Mouse (Mus musculus) liver, embryonic 15.5 days (tissue): Measurements from ENCODE around the gene Aplnr. TPM values are rescaled to one million over a fixed set of nuclear protein-coding genes. Genes with fewer than 3 reads are reported as not detected.

Source experiments
- ATAC-seq: fragments of 200-750 bp; cut with Nextera tagmentation; 2 replicates; pipeline ENCODE4 v1.8.0; 2017; ENCODE audit warnings: moderate number of reproducible peaks, mild to moderate bottlenecking, moderate library complexity; ENCODE audit not compliant: insufficient read depth
- H3K27ac ChIP-seq: fragments of 300-500 bp; sonication (generic); replicated peaks from 2 replicates; pipeline ENCODE4 v1.5.1; 2015; ENCODE audit warnings: mild to moderate bottlenecking, inconsistent platforms
- H3K27me3 ChIP-seq: fragments of 300-500 bp; sonication (generic); 2 replicates; pipeline ENCODE4 v1.6.1; 2015; ENCODE audit warnings: mild to moderate bottlenecking, inconsistent platforms
- H3K36me3 ChIP-seq: fragments of 300-500 bp; sonication (generic); replicated peaks from 2 replicates; pipeline ENCODE4 v1.6.1; 2015; ENCODE audit warnings: moderate library complexity, mild to moderate bottlenecking, inconsistent platforms
- H3K4me1 ChIP-seq: fragments of 300-500 bp; sonication (generic); replicated peaks from 2 replicates; pipeline ENCODE4 v1.6.1; 2015; ENCODE audit warnings: inconsistent platforms
- H3K4me2 ChIP-seq: fragments of 300-500 bp; sonication (generic); 2 replicates; pipeline ENCODE4 v1.6.1; 2015; ENCODE audit warnings: moderate library complexity, mild to moderate bottlenecking, inconsistent platforms
- H3K4me3 ChIP-seq: fragments of 300-500 bp; sonication (generic); replicated peaks from 2 replicates; pipeline ENCODE4 v1.5.1; 2015; ENCODE audit warnings: mild to moderate bottlenecking, inconsistent platforms
- H3K9ac ChIP-seq: fragments of 300-500 bp; sonication (generic); 2 replicates; pipeline ENCODE4 v1.6.1; 2015; ENCODE audit warnings: moderate library complexity, mild to moderate bottlenecking, inconsistent platforms
- H3K9me3 ChIP-seq: fragments of 300-500 bp; sonication (generic); replicated peaks from 2 replicates; pipeline ENCODE4 v1.6.1; 2016; ENCODE audit warnings: inconsistent platforms
- WGBS: fragments of 180-500 bp; shearing (Covaris S2); methylation state at CpG from one replicate; pipeline ENCODE4 v1.1.7; 2015; ENCODE audit warnings: mixed read lengths; ENCODE audit not compliant: insufficient replicate concordance; 5-methylcytosine and 5-hydroxymethylcytosine counted together
- polyA plus RNA-seq: library from polyadenylated mRNA; unstranded; fragments of >200 nt; fragmentation: Nextera tagmentation; extraction: Ambion mirVana; gene quantifications from 2 replicates; pipeline ENCODE4 v1.2.1, GENCODE M21; 2015

The Aplnr gene
- polyA plus RNA-seq, 1 experiment from 2014 or later: 1.6 TPM

DNA sequence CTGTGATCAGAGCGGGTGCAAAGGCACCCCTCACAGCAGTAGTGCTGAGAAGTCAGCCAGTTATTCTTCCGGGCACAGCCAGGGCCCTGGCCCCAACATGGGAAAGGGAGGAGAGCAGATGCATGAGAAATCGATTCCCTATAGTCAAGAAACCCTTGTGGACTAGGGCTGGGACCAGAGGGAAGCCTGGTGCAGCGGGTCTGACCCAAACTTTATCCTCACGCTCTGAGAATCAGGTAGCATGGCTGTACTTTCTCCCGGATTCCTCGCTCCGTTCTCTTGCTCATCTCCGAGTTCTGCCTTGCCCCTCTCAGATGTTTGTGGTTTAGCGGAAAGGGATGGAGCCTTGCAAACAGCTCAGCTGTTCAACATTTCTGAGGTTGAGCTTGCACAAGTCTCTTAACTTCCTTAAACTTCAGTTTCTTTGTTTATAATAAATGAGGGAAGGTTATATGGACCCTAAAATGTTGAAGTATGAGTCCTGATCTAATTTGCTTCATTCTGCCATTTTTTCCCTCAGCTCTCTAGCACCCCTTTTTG, 1.6 kb downstream of the Aplnr start:
- Histone ChIP-seq H3K27ac (no peak overlapping the region), H3K4me1 (peaks cover 7% of the 10 kb centered on the region; the same call in 1 of the 2 replicates), H3K27me3 (peaks cover 18% of the 10 kb centered on the region; the same call in 1 of the 2 replicates), H3K9me3 (no peaks in the 10 kb centered on the region), H3K4me3 (no peak overlapping the region), H3K4me2 (peak overlapping the region; percentile 38; the same call in 1 of the 2 replicates), H3K36me3 (no peaks in the 10 kb centered on the region), H3K9ac (no peak overlapping the region)
- ATAC-seq: no peak
- 14% methylated on average over 10 of the region's 10 CpGs for WGBS

DNA sequence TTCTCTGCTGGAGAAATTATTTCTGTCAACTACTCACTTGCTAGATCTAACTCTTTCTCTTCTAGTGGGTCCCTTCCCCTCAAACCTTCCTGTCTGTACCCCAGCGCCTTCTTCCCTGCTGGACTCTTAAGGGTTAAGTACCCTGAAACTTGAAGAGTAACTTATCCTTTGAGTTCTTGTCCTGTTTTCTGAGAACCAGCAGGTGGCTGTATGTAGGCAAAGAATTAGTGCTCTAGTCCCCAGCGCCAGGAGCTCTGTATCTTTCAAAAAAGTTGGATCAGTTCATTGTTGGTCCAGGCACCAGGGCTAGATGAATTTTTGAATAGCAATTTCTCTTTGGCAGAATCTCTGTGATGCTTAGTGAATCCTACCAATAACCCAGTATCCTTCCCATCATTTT, 2.1 kb downstream of the Aplnr start:
- 17% methylated on average over 2 of the region's 2 CpGs for WGBS
- H3K27me3 ChIP-seq: peaks cover 18% of the 10 kb centered on the region; the same call in 1 of the 2 replicates
- H3K9ac ChIP-seq: no peak overlapping the region
- ATAC-seq: no peak
- peaks cover 7% of the 10 kb centered on the region; the same call in 1 of the 2 replicates for H3K4me1 ChIP-seq
- no peak overlapping the region for H3K4me3 ChIP-seq
- no peak overlapping the region for H3K27ac ChIP-seq
- H3K4me2 ChIP-seq: no peak overlapping the region
- no peaks in the 10 kb centered on the region for H3K36me3 ChIP-seq
- H3K9me3 ChIP-seq: no peaks in the 10 kb centered on the region

DNA sequence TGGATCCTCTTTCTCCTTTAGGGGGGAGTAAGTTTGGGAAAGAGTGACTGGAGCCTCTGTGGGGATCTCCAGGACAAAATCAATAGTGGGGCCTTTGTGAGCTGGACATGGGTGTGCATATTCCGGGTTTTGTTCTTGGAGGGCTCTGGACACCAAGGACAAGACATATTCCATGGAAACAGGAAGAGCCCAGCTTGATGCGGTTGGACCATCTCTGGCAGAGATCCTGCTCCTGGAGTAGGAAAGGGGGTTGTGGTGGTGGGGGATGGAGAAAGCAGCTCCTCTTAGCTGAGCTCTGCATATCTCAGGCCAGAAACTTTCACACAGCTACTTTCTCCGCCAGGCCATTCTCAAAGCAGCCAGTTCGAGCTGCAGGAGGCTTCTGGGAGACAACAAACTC, 3.4 kb downstream of the Aplnr start:
- ATAC-seq: no peak
- 40% methylated on average over 4 of the region's 4 CpGs for WGBS
- Histone ChIP-seq H3K4me3 (no peak overlapping the region), H3K9me3 (no peaks in the 10 kb centered on the region), H3K4me1 (peaks cover 7% of the 10 kb centered on the region; the same call in 1 of the 2 replicates), H3K27me3 (peaks cover 18% of the 10 kb centered on the region; the same call in 1 of the 2 replicates), H3K9ac (no peak overlapping the region), H3K36me3 (no peaks in the 10 kb centered on the region), H3K4me2 (no peak overlapping the region), H3K27ac (no peak overlapping the region)

DNA sequence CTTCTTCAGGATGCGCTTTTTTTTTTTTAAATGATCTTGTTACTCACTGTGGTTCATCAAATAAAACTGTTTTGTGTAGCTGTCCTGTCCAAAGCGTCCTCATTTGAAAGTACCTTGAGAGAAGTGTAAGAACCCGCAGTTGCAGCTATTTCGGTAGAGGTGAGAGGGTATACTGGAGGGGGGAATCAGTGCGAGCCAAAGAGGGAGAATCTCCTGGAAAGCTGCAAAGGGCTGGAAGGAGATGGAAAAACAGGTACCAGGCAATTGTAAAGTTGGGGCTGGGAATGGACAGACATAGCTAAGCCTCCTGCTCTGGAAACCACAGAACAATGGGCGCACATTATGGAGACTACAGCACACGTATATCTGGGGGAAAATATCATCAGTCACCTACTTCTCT, 3.8 kb downstream of the Aplnr start:
- Histone ChIP-seq H3K4me3 (no peak overlapping the region), H3K4me1 (peaks cover 7% of the 10 kb centered on the region; the same call in 1 of the 2 replicates), H3K9ac (no peak overlapping the region), H3K36me3 (no peaks in the 10 kb centered on the region), H3K27ac (no peak overlapping the region), H3K9me3 (no peaks in the 10 kb centered on the region), H3K27me3 (peaks cover 18% of the 10 kb centered on the region; the same call in 1 of the 2 replicates), H3K4me2 (no peak overlapping the region)
- ATAC-seq: no peak
- 58% methylated on average over 7 of the region's 7 CpGs for WGBS

DNA sequence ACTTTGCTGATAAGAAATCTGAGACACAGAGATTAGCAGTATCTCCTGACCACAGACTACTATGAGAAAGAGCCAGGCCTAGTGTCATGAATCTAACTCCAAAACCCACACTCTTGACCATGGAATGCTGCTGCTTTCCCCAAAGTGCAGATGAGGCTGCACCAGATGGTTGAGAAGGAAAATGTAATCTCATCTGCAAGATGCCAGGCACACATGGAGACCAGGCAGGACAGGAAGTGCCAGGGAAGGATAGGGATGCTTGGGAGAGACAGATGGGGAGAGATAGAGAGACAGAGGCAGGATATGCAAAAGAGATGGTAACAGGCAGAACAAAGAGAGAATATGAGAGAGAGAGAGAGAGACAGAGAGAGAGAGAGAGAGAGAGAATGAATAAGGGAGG, 4.8 kb downstream of the Aplnr start:
- no peak for ATAC-seq
- peaks cover 18% of the 10 kb centered on the region; the same call in 1 of the 2 replicates for H3K27me3 ChIP-seq
- no peaks in the 10 kb centered on the region for H3K9me3 ChIP-seq
- H3K4me2 ChIP-seq: no peak overlapping the region
- H3K27ac ChIP-seq: no peak overlapping the region
- no peak overlapping the region for H3K9ac ChIP-seq
- no peaks in the 10 kb centered on the region for H3K36me3 ChIP-seq
- peaks cover 7% of the 10 kb centered on the region; the same call in 1 of the 2 replicates for H3K4me1 ChIP-seq
- no peak overlapping the region for H3K4me3 ChIP-seq

DNA sequence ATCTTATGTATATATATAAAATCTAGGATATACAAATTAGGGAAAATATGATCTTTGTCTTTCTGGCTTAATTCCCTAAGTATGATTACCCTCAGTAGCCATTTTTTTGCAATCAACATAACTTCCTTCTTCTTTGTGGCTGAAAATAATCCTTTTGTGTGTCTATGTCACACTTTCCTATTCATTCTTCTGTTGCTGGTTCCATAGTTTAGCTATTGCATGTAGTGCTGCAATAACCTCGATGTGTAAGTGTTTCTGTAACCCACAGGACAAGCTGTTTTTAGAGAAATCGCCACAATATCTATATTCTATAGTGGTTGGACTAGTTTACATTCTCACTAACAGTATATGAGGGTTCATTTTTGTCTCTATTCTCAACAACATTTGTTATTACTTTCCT, 8.9 kb downstream of the Aplnr start:
- Histone ChIP-seq H3K9ac (no peak overlapping the region), H3K4me2 (no peak overlapping the region), H3K4me3 (no peak overlapping the region), H3K36me3 (no peaks in the 10 kb centered on the region), H3K9me3 (no peaks in the 10 kb centered on the region), H3K27ac (no peak overlapping the region), H3K27me3 (no peaks in the 10 kb centered on the region), H3K4me1 (peaks cover 3% of the 10 kb centered on the region; the same call in 1 of the 2 replicates)
- 51% methylated on average over 2 of the region's 2 CpGs for WGBS
- no peak for ATAC-seq

DNA sequence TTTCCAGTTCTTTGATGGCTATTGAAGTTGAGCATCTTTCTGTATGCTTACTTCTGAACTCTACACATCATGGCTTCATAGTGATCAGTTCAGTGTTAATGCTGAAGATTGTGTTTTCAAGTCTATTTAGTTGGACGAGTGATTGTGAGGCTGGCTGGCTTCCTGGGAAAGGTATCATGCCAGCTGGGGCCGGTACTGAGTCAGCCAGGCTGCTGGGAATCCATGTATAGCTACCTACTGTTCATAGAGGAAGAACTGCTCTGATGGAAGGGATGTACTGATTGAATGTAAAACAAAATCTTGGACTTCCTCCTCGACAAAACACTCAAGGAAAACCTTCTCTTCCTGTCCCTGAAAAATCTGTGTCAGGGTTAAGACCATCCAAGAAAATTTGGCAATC, 9.3 kb downstream of the Aplnr start:
- 42% methylated on average over 3 of the region's 3 CpGs for WGBS
- Histone ChIP-seq H3K27ac (no peak overlapping the region), H3K4me1 (peaks cover 3% of the 10 kb centered on the region; the same call in 1 of the 2 replicates), H3K27me3 (no peaks in the 10 kb centered on the region), H3K9ac (no peak overlapping the region), H3K4me3 (no peak overlapping the region), H3K9me3 (no peaks in the 10 kb centered on the region), H3K4me2 (no peak overlapping the region), H3K36me3 (no peaks in the 10 kb centered on the region)
- no peak for ATAC-seq

DNA sequence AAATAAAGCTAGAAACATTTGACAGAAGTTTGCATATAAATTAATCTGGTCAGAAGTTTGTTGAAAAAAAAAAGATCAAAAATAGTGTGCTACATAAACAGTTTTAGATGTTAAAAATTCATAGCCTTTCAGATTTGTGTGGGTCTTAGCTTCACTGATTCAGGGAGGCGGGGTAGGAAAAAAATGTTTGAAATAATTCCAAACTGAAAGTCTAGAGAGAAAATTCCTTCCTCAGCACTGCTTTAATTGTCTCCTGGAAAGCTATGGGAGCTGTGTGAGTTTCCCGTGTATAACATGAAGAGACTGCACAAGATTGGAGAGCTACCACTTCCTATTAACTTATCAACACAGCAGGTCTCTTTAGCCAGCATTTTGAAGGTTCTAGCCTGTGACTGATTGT, 11.5 kb downstream of the Aplnr start:
- no peak overlapping the region for H3K4me2 ChIP-seq
- H3K9me3 ChIP-seq: no peaks in the 10 kb centered on the region
- H3K27ac ChIP-seq: no peak overlapping the region
- 40% methylated on average over 2 of the region's 2 CpGs for WGBS
- H3K27me3 ChIP-seq: no peaks in the 10 kb centered on the region
- no peak overlapping the region for H3K4me3 ChIP-seq
- H3K9ac ChIP-seq: no peak overlapping the region
- ATAC-seq: no peak
- H3K4me1 ChIP-seq: no peaks in the 10 kb centered on the region
- H3K36me3 ChIP-seq: no peaks in the 10 kb centered on the region

DNA sequence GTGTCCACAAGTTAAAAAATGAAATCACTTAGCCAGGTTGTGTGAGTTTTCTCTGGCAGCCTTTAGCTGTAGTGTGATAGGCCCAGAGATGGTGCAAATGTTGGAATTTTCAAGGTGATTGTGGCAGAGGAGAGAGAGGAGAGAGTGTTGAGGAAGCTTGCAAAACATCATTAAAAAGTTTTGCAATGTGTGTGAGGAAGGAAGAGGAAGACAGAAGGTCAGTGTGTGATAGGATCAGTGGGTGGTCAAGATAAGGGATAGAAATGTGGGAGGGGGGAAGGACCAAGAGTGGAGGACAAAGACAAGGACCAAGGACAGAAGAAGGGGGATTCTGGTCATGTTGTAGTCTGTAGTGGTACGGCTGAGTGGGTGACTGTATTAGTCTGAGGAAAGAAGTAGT, 14.3 kb downstream of the Aplnr start:
- Histone ChIP-seq H3K9ac (no peak overlapping the region), H3K36me3 (no peaks in the 10 kb centered on the region), H3K4me2 (no peak overlapping the region), H3K27me3 (no peaks in the 10 kb centered on the region), H3K27ac (no peak overlapping the region), H3K4me3 (no peak overlapping the region), H3K9me3 (no peaks in the 10 kb centered on the region), H3K4me1 (no peaks in the 10 kb centered on the region)
- 28% methylated on average over 1 of the region's 1 CpGs for WGBS
- ATAC-seq: no peak

DNA sequence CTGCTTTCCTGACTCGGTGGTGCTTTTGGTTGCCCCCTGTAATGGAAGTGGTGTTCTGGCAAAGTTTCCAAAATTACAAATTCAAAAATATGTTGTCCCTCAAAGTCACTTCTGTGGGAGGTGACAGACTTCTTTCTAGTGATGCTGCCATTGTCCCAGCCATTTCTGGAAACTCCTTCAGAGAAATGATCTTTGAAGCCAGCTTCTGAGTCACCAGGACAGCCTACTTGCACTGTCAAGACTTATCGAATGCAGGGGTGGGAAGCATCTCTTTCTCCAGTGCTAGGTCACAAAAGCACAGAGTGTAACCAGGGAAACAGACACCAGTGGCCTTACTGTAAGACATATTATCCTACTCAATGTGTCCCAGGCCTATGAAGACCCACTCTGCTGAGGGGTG, 15.2 kb downstream of the Aplnr start:
- WGBS: 59% methylated on average over 2 of the region's 2 CpGs

DNA sequence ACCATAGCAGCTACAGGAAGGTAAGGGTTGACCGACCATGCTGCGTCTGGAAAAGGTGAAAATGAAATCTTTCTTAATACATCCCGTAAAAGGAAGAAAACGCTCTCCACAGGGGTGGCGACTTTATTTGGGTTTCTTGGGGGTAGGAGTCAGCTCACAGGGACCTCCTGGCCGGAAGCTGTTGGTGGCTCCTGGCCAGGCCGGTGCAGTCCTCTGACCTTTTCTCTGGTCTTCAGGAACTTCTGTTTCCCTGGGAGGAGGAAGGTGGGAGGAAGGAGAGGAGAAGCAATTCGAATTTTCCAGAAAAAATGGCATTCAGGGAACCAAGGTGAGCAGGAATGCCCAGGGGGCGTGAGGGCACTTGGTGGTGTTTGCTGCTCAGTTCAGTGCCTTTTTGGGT, 19.3 kb downstream of the Aplnr start:
- ATAC-seq: no peak
- Histone ChIP-seq H3K27ac (no peak overlapping the region), H3K4me2 (no peak overlapping the region), H3K4me3 (no peak overlapping the region), H3K4me1 (no peaks in the 10 kb centered on the region), H3K36me3 (no peaks in the 10 kb centered on the region), H3K9me3 (no peaks in the 10 kb centered on the region), H3K27me3 (no peaks in the 10 kb centered on the region), H3K9ac (no peak overlapping the region)
- WGBS: 58% methylated on average over 9 of the region's 9 CpGs

More for the DNA sequence above, 15.2 kb downstream of the Aplnr start:
- ATAC-seq: no peak
- no peak overlapping the region for H3K27ac ChIP-seq
- no peaks in the 10 kb centered on the region for H3K27me3 ChIP-seq
- H3K9me3 ChIP-seq: no peaks in the 10 kb centered on the region
- no peaks in the 10 kb centered on the region for H3K36me3 ChIP-seq
- no peaks in the 10 kb centered on the region for H3K4me1 ChIP-seq
- no peak overlapping the region for H3K4me2 ChIP-seq
- H3K4me3 ChIP-seq: no peak overlapping the region
- H3K9ac ChIP-seq: no peak overlapping the region

DNA sequence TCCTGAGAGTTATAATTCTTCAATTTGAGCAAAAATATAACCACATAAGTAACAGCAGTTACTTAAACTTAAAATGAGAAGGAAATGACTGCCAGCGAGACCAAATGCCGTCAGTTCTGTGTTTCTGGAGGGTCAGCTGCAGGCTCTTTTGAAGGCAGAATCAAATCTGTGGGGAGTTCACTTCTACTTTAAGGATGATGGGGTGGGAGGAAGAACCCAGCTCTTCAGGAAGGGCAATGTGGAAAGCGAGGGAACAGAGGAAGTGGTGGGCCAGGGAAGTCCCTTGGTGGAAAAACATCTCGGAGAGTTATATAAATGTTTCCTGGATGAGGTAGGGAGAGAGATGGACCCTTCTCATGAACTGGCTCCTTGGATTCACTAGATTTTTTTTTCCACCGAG, 20.1 kb downstream of the Aplnr start:
- Histone ChIP-seq H3K27ac (no peak overlapping the region), H3K27me3 (no peaks in the 10 kb centered on the region), H3K36me3 (no peaks in the 10 kb centered on the region), H3K4me3 (no peak overlapping the region), H3K9ac (no peak overlapping the region), H3K4me2 (no peak overlapping the region), H3K4me1 (no peaks in the 10 kb centered on the region), H3K9me3 (no peaks in the 10 kb centered on the region)
- 35% methylated on average over 5 of the region's 5 CpGs for WGBS
- ATAC-seq: no peak
